9 mouse cellular contexts compared by ENCODE assay signal in the genomic region with DNA sequence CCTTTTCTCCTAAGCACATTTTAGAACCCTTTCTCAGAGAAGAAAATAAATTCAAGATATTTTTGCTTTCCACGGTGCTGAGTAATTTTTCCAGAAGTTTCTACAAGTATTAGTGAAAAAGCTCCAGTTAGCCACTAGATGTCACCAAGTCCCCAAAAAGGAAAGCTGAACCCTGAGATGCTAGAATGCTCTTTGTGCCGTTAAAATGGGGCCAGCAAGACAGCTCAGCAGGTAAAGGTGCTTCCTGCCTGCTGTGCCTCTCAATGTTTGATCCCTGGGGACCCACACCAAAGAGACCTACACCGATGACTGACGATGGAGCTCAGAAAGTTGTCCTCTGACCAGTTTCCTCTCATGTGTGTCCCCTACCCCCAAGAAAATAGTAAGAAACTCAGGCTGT. TPM values are rescaled to one million over a fixed set of nuclear protein-coding genes. Genes with fewer than 3 reads are reported as not detected.
DNase-seq lines count a peak whose midpoint lies in the region; ATAC-seq and TF ChIP-seq lines count a peak whose summit lies in the region.
"Had no signal": no experiment of that assay in that cellular context is flagged by ENCODE, and none has a peak within 500 bp of the region (broad histone marks: within the 10 kb centered on the region; RNA-seq: fewer than 3 reads in every experiment).

No protein-coding gene starts in this region.

- H3K9me3 ChIP-seq in forebrain, postnatal 0 days (ENCODE audit: low read length), result no peaks in the 10 kb centered on the region
- H3K9me3 ChIP-seq in forebrain, embryonic 11.5 days (ENCODE audit: control insufficient read depth, low read length), result no peaks in the 10 kb centered on the region
- H3K9me3 ChIP-seq in lung, postnatal 0 days (ENCODE audit: low read length), result no peaks in the 10 kb centered on the region

- H3K27me3 ChIP-seq in forebrain, postnatal 0 days (ENCODE audit: insufficient read depth, low read length), result no peaks in the 10 kb centered on the region
- H3K27me3 ChIP-seq in forebrain, embryonic 11.5 days (ENCODE audit: control insufficient read depth, insufficient read depth, low read length), result no peaks in the 10 kb centered on the region
- H3K27me3 ChIP-seq in lung, postnatal 0 days (replicated peaks; ENCODE audit: insufficient read depth, low read length), result no peaks in the 10 kb centered on the region
- H3K27me3 ChIP-seq in splenic B cell, adult 2 months (ENCODE audit: control insufficient read depth, insufficient read depth, low read length, poor library complexity, severe bottlenecking), result no peaks in the 10 kb centered on the region

- H3K4me2 ChIP-seq in forebrain, postnatal 0 days (ENCODE audit: low read depth), result no peak overlapping the region
- no peak overlapping the region for H3K4me2 ChIP-seq in forebrain, embryonic 11.5 days (ENCODE audit: low read depth, low read length, severe bottlenecking)
- no peak overlapping the region for H3K4me2 ChIP-seq in lung, postnatal 0 days (replicated peaks; ENCODE audit: low read depth, low read length)

- no peak overlapping the region for H3K27ac ChIP-seq in forebrain, postnatal 0 days (ENCODE audit: low read depth, low read length)
- H3K27ac ChIP-seq in forebrain, embryonic 11.5 days (ENCODE audit: low read depth, low read length), result no peak overlapping the region
- no peak overlapping the region for H3K27ac ChIP-seq in lung, postnatal 0 days (ENCODE audit: low read length)

- H3K9ac ChIP-seq in forebrain, postnatal 0 days, result no peak overlapping the region
- no peak overlapping the region for H3K9ac ChIP-seq in forebrain, embryonic 11.5 days (ENCODE audit: low read length)
- H3K9ac ChIP-seq in lung, postnatal 0 days (replicated peaks; ENCODE audit: low read depth), result no peak overlapping the region

- H3K4me1 ChIP-seq in forebrain, postnatal 0 days (ENCODE audit: insufficient read depth), result no peaks in the 10 kb centered on the region
- H3K4me1 ChIP-seq in forebrain, embryonic 11.5 days (replicated peaks; ENCODE audit: control insufficient read depth, insufficient read depth, low read length), result no peaks in the 10 kb centered on the region
- H3K4me1 ChIP-seq in lung, postnatal 0 days (ENCODE audit: insufficient read depth, low read depth, low read length), result no peaks in the 10 kb centered on the region

- H3K36me3 ChIP-seq in forebrain, postnatal 0 days (ENCODE audit: insufficient read depth), result 0 out of 2 replicates have a peak, but pooled peaks cover 4% of the 10 kb centered on the region
- no peaks in the 10 kb centered on the region for H3K36me3 ChIP-seq in forebrain, embryonic 11.5 days (ENCODE audit: control insufficient read depth, insufficient read depth, low read length)
- no peaks in the 10 kb centered on the region for H3K36me3 ChIP-seq in lung, postnatal 0 days (ENCODE audit: insufficient read depth, low read length)
- no peaks in the 10 kb centered on the region for H3K36me3 ChIP-seq in splenic B cell, adult 2 months (ENCODE audit: control insufficient read depth, insufficient read depth, low read length, poor library complexity, severe bottlenecking)

- H3K4me3 ChIP-seq in forebrain, postnatal 0 days (ENCODE audit: low read depth, low read length), result no peak overlapping the region
- no peak overlapping the region for H3K4me3 ChIP-seq in forebrain, embryonic 11.5 days (ENCODE audit: low read depth, low read length)
- H3K4me3 ChIP-seq in lung, postnatal 0 days (ENCODE audit: low read depth, low read length), result no peak overlapping the region
- H3K4me3 ChIP-seq: erythroblast, embryonic 14.5 days had no signal

- 36% methylated on average over 4 of the region's 4 CpGs for WGBS in forebrain, postnatal 0 days
- WGBS in forebrain, embryonic 11.5 days, result 43% methylated on average over 4 of the region's 4 CpGs
- WGBS in lung, postnatal 0 days, result 20% methylated on average over 4 of the region's 4 CpGs

- peak; percentile 60 for DNase-seq in forebrain, postnatal 0 days
- DNase-seq in forebrain, embryonic 11.5 days (ENCODE audit: low spot score), result no peak
- DNase-seq in lung, postnatal 0 days (ENCODE audit: low spot score), result peak; percentile 46
- no peak for DNase-seq in lung, postnatal 14 days
- peak; percentile 70 for DNase-seq in splenic B cell, adult 2 months (ENCODE audit: low read depth, low spot score)
- no peak for DNase-seq in testis, postnatal 10 days (ENCODE audit: low spot score)
- no peak for DNase-seq in adrenal gland, postnatal 25 days

- TF ChIP-seq CTCF in forebrain, postnatal 0 days (IDR thresholded peaks at IDR 0.05; ENCODE audit: low read depth), result peak; percentile 67
- TF ChIP-seq CTCF in lung, postnatal 0 days (IDR thresholded peaks at IDR 0.05), result peak; percentile 63

- peak; percentile 28; the same call in 1 of the 2 replicates for ATAC-seq in forebrain, postnatal 0 days
- no peak for ATAC-seq in forebrain, embryonic 11.5 days (replicated peaks; ENCODE audit: low FRiP score)
- ATAC-seq in lung, postnatal 0 days, result no peak
- peak; percentile 57; the same call in 1 of the 2 replicates for ATAC-seq in common myeloid progenitor, adult 5-6 weeks (replicated peaks; ENCODE audit: low read depth, poor library complexity, severe bottlenecking)

- TF ChIP-seq EP300 in lung, postnatal 0 days (IDR thresholded peaks at IDR 0.05), result no peak

RNA-seq across cellular contexts. Expression of a gene that starts 8.5 kb away (rescaled TPM):
- total RNA-seq in forebrain, postnatal 0 days (2014; rRNA removed), result 63.2 and 72.2 TPM in 2 replicates
- polyA plus RNA-seq in forebrain, postnatal 0 days (2015; fragmentation: Nextera tagmentation; extraction: Ambion mirVana), result 131 and 134 TPM in 2 replicates
- polyA plus RNA-seq in forebrain, embryonic 11.5 days (2014; fragmentation: Nextera tagmentation; extraction: Ambion mirVana), result 183 and 185 TPM in 2 replicates
- 93.7 and 100 TPM in 2 replicates for polyA plus RNA-seq in lung, postnatal 0 days (2015; fragmentation: Nextera tagmentation; extraction: Ambion mirVana)
- 169 and 185 TPM in 2 replicates for total RNA-seq in common myeloid progenitor, adult 5-6 weeks (2017)
- total RNA-seq in adrenal gland, postnatal 25 days (2021), result 90.6 and 98.0 TPM in 2 replicates

RNA-seq across cellular contexts. Expression of a gene that starts 8.5 kb away (rescaled TPM):
- 5.8 and 6.3 TPM in 2 replicates for total RNA-seq in forebrain, postnatal 0 days (2014; rRNA removed)
- 3.8 and 4.3 TPM in 2 replicates for polyA plus RNA-seq in forebrain, postnatal 0 days (2015; fragmentation: Nextera tagmentation; extraction: Ambion mirVana)
- polyA plus RNA-seq in forebrain, embryonic 11.5 days (2014; fragmentation: Nextera tagmentation; extraction: Ambion mirVana), result 3.3 and 3.9 TPM in 2 replicates
- 3.9 and 4.1 TPM in 2 replicates for polyA plus RNA-seq in lung, postnatal 0 days (2015; fragmentation: Nextera tagmentation; extraction: Ambion mirVana)
- total RNA-seq in common myeloid progenitor, adult 5-6 weeks (2017), result 7.4 and 9.5 TPM in 2 replicates
- total RNA-seq in adrenal gland, postnatal 25 days (2021), result 8.4 and 9.0 TPM in 2 replicates

RNA-seq across cellular contexts. Expression of a gene that starts 24.0 kb away (rescaled TPM):
- 467 and 887 TPM in 2 replicates for total RNA-seq in forebrain, postnatal 0 days (2014; rRNA removed)
- 198 and 280 TPM in 2 replicates for polyA plus RNA-seq in forebrain, postnatal 0 days (2015; fragmentation: Nextera tagmentation; extraction: Ambion mirVana)
- polyA plus RNA-seq in forebrain, embryonic 11.5 days (2014; fragmentation: Nextera tagmentation; extraction: Ambion mirVana), result 295 and 342 TPM in 2 replicates
- 278 and 304 TPM in 2 replicates for polyA plus RNA-seq in lung, postnatal 0 days (2015; fragmentation: Nextera tagmentation; extraction: Ambion mirVana)
- total RNA-seq in common myeloid progenitor, adult 5-6 weeks (2017), result 6,063 and 10,653 TPM in 2 replicates
- total RNA-seq in adrenal gland, postnatal 25 days (2021), result 276 and 305 TPM in 2 replicates

RNA-seq across cellular contexts. Expression of a gene that starts 26.1 kb away (rescaled TPM):
- total RNA-seq in forebrain, postnatal 0 days (2014; rRNA removed), result 0.31 and 1.2 TPM in 2 replicates
- polyA plus RNA-seq in forebrain, postnatal 0 days (2015; fragmentation: Nextera tagmentation; extraction: Ambion mirVana), result 0.45 and 0.59 TPM in 2 replicates
- polyA plus RNA-seq in forebrain, embryonic 11.5 days (2014; fragmentation: Nextera tagmentation; extraction: Ambion mirVana), result 0.99 and 1.2 TPM in 2 replicates
- polyA plus RNA-seq in lung, postnatal 0 days (2015; fragmentation: Nextera tagmentation; extraction: Ambion mirVana), result 2.2 and 2.7 TPM in 2 replicates
- 84.5 and 111 TPM in 2 replicates for total RNA-seq in common myeloid progenitor, adult 5-6 weeks (2017)
- 0.67 and 0.82 TPM in 2 replicates for total RNA-seq in adrenal gland, postnatal 25 days (2021)

Comparison
In these comparisons a context has a peak if more than half of its experiments do, and no peak if none do; other contexts are left out.
1. ATAC-seq: peak in forebrain, postnatal 0 days (single experiment) and common myeloid progenitor, adult 5-6 weeks (single experiment); none in forebrain, embryonic 11.5 days (single experiment) and lung, postnatal 0 days (single experiment).
2. DNase-seq: peak in forebrain, postnatal 0 days (single experiment), lung, postnatal 0 days (single experiment) and splenic B cell, adult 2 months (single experiment); none in forebrain, embryonic 11.5 days (single experiment), lung, postnatal 14 days (single experiment), testis, postnatal 10 days (single experiment) and adrenal gland, postnatal 25 days (single experiment).